In genomic region chr4:137443625-137444024, GRCm38 (mm10) we compare ENCODE assay signal across 9 mouse cellular contexts. TPM values are rescaled to one million over a fixed set of nuclear protein-coding genes. Genes with fewer than 3 reads are reported as not detected.
DNase-seq lines count a peak whose midpoint lies in the region; ATAC-seq and TF ChIP-seq lines count a peak whose summit lies in the region.
"Had no signal": no experiment of that assay in that cellular context is flagged by ENCODE, and none has a peak within 500 bp of the region (broad histone marks: within the 10 kb centered on the region; RNA-seq: fewer than 3 reads in every experiment).

No protein-coding gene starts in this region.

- peak; percentile 50 for DNase-seq in CH12.LX (ENCODE audit: extremely low read depth)
- DNase-seq in adrenal gland, adult 18-20 months (ENCODE audit: low spot score in 2 of 2) = peak; percentile 82 to 85
- peak; percentile 70 for DNase-seq in layer of hippocampus, adult 11-12 months (ENCODE audit: low spot score)
- peak; percentile 56 to 59 for DNase-seq in lung, adult 18-20 months
- peak; percentile 54 for DNase-seq in retina, postnatal 7 days (ENCODE audit: low read depth, low spot score)

- in situ Hi-C loops in CH12.LX (cut with MboI; ENCODE audit: low pct_ligation_motif_present, low pct_unique_long_range_greater_than_20kb, low sequenced_read_pairs) = loop anchor here (25.0 kb wide), 1 partner anchor 356 kb away; no protein-coding TSS in a partner anchor

- H3K4me3 ChIP-seq in CH12.LX (replicated peaks in 1 of 3; ENCODE audit: low read depth in 2 of 3, low read length in 2 of 3, poor library complexity in 1 of 3) = no peak overlapping the region
- no peak overlapping the region for H3K4me3 ChIP-seq in cortical plate, adult 2 months (ENCODE audit: insufficient read depth, low read length)
- no peak overlapping the region for H3K4me3 ChIP-seq in heart, embryonic 13.5 days

- H3K36me3 ChIP-seq in CH12.LX (replicated peaks in 1 of 2; ENCODE audit: control insufficient read depth in 1 of 2, insufficient read depth in 1 of 2, low read length in 1 of 2) = no peaks in the 10 kb centered on the region
- no peaks in the 10 kb centered on the region for H3K36me3 ChIP-seq in heart, embryonic 13.5 days

- ATAC-seq in heart, embryonic 13.5 days (ENCODE audit: extremely low read depth, insufficient number of reproducible peaks, low FRiP score, low TSS enrichment) = no peak
- ATAC-seq in activated CD4-positive, CD25-positive, alpha-beta regulatory T cell, adult 4 months = no peak

- no peak for TF ChIP-seq EP300 in CH12.LX (IDR thresholded peaks at IDR 0.05; ENCODE audit: low read length)

- H3K4me1 ChIP-seq in CH12.LX (ENCODE audit: control insufficient read depth in 1 of 2, insufficient read depth in 2 of 2) = peaks cover 13 to 32% of the 10 kb centered on the region in 2 experiments
- 0 out of 2 replicates have a peak, but pooled peaks cover 3% of the 10 kb centered on the region for H3K4me1 ChIP-seq in cortical plate, adult 2 months (ENCODE audit: control insufficient read depth, insufficient read depth, low read length)
- peaks cover 13% of the 10 kb centered on the region for H3K4me1 ChIP-seq in heart, embryonic 13.5 days

- H3K79me2 ChIP-seq in CH12.LX (replicated peaks; ENCODE audit: control insufficient read depth, extremely low read depth, insufficient read depth, poor library complexity, severe bottlenecking) = no peaks in the 10 kb centered on the region

- H3K9ac ChIP-seq in CH12.LX (ENCODE audit: insufficient read depth, low read depth) = no peak overlapping the region
- no peak overlapping the region for H3K9ac ChIP-seq in heart, embryonic 13.5 days

- H3K27me3 ChIP-seq in CH12.LX (replicated peaks) = no peaks in the 10 kb centered on the region
- no peaks in the 10 kb centered on the region for H3K27me3 ChIP-seq in heart, embryonic 13.5 days (replicated peaks)

- dilution Hi-C loops in CH12.LX (cut with MboI; ENCODE audit: extremely low pct_ligation_motif_present, extremely low pct_unique_long_range_greater_than_20kb, low sequenced_read_pairs) = no loop called here

- peak; percentile 89 to 92 for TF ChIP-seq CTCF in CH12.LX (conservative IDR thresholded peaks at IDR 0.05 in 1 of 2, IDR thresholded peaks at IDR 0.05 in 1 of 2; ENCODE audit: low read depth in 2 of 2, low read length in 2 of 2)
- peak; percentile 87 for TF ChIP-seq CTCF in cortical plate, adult 2 months (IDR thresholded peaks at IDR 0.05; ENCODE audit: extremely low read depth, insufficient read depth, low read length)

- H3K4me2 ChIP-seq in CH12.LX (ENCODE audit: insufficient read depth, low read depth, poor library complexity, severe bottlenecking) = no peak overlapping the region
- peak overlapping the region; percentile 47; the same call in 1 of the 2 replicates for H3K4me2 ChIP-seq in heart, embryonic 13.5 days

- H3K9me3 ChIP-seq in CH12.LX (replicated peaks; ENCODE audit: low read length) = no peaks in the 10 kb centered on the region
- 0 out of 2 replicates have a peak, but pooled peaks cover 4% of the 10 kb centered on the region for H3K9me3 ChIP-seq in heart, embryonic 13.5 days

- WGBS in heart, embryonic 13.5 days = 22% methylated on average over 5 of the region's 5 CpGs

- peak; percentile 92 for TF ChIP-seq RAD21 in CH12.LX (IDR thresholded peaks at IDR 0.05; ENCODE audit: low read depth, low read length)

- no peak overlapping the region for H3K27ac ChIP-seq in CH12.LX (ENCODE audit: insufficient read depth, low read depth)
- no peak overlapping the region for H3K27ac ChIP-seq in cortical plate, adult 2 months (ENCODE audit: insufficient read depth, low read length)
- H3K27ac ChIP-seq in heart, embryonic 13.5 days (replicated peaks) = no peak overlapping the region

- no peak for TF ChIP-seq POLR2A in CH12.LX (IDR thresholded peaks at IDR 0.05; ENCODE audit: low read depth, low read length)
- TF ChIP-seq POLR2A in cortical plate, adult 2 months (IDR thresholded peaks at IDR 0.05; ENCODE audit: extremely low read depth, insufficient read depth, low read length) = no peak

TF ChIP-seq in CH12.LX, 34 proteins besides CTCF, POLR2A, EP300 and RAD21:
- no peak for TF ChIP-seq NRF1 (IDR thresholded peaks at IDR 0.05; ENCODE audit: low read depth, low read length)
- TF ChIP-seq CHD1 (IDR thresholded peaks at IDR 0.05; ENCODE audit: low read depth, low read length) = no peak
- no peak for TF ChIP-seq JUN (IDR thresholded peaks at IDR 0.05; ENCODE audit: insufficient read depth, low read depth, low read length)
- TF ChIP-seq MAFK (IDR thresholded peaks at IDR 0.05; ENCODE audit: insufficient replicate concordance, low read length) = no peak
- peak; percentile 83 for TF ChIP-seq ZC3H11A (IDR thresholded peaks at IDR 0.05; ENCODE audit: low read depth, low read length)
- TF ChIP-seq IRF4 (IDR thresholded peaks at IDR 0.05; ENCODE audit: low read depth, low read length) = no peak
- peak; percentile 91 for TF ChIP-seq SMC3 (IDR thresholded peaks at IDR 0.05; ENCODE audit: low read depth, low read length)
- no peak for TF ChIP-seq MXI1 (IDR thresholded peaks at IDR 0.05; ENCODE audit: low read depth, low read length)
- no peak for TF ChIP-seq UBTF (IDR thresholded peaks at IDR 0.05; ENCODE audit: low read depth, low read length)
- TF ChIP-seq POLR2AphosphoS2 (IDR thresholded peaks at IDR 0.05; ENCODE audit: low read depth, low read length) = no peak
- no peak for TF ChIP-seq TCF12 (IDR thresholded peaks at IDR 0.05; ENCODE audit: low read depth, low read length)
- no peak for TF ChIP-seq ZNF384 (IDR thresholded peaks at IDR 0.05; ENCODE audit: low read depth, low read length)
- TF ChIP-seq RCOR1 (conservative IDR thresholded peaks at IDR 0.05; ENCODE audit: low read depth, low read length) = no peak
- no peak for TF ChIP-seq MEF2A (IDR thresholded peaks at IDR 0.05; ENCODE audit: borderline replicate concordance, low read depth, low read length)

RNA-seq across cellular contexts. Expression of gene 1700013G24Rik, which starts 9.5 kb away (rescaled TPM):
- total RNA-seq in CH12.LX (2012; rRNA removed) = not detected in 2 replicates
- total RNA-seq in CH12.LX (2014; rRNA removed) = not detected in 2 replicates
- polyA plus RNA-seq in CH12.LX (2012; ENCODE audit: insufficient read length, low read depth) = not detected in 2 replicates
- not detected for total RNA-seq in adrenal gland, adult 18-20 months (2021)
- not detected in 2 replicates for polyA plus RNA-seq in cortical plate, adult 2 months (2012; rRNA removed)
- polyA plus RNA-seq in heart, embryonic 13.5 days (2015; fragmentation: Nextera tagmentation; extraction: Ambion mirVana) = not detected in 2 replicates
- polyA plus RNA-seq in activated CD4-positive, CD25-positive, alpha-beta regulatory T cell, adult 4 months (2017; shearing (Covaris generic)) = not detected
- polyA plus RNA-seq: large intestine, adult 2 months had no signal

RNA-seq across cellular contexts. Expression of gene Cela3b, which starts 13.3 kb away (rescaled TPM):
- total RNA-seq in CH12.LX (2012; rRNA removed) (not detected in 2 replicates), CH12.LX (2014; rRNA removed) (not detected in 2 replicates)
- polyA plus RNA-seq in CH12.LX (2012; ENCODE audit: insufficient read length, low read depth) = not detected in 2 replicates
- not detected for total RNA-seq in adrenal gland, adult 18-20 months (2021)
- polyA plus RNA-seq in cortical plate, adult 2 months (2012; rRNA removed) = not detected in 2 replicates
- polyA plus RNA-seq in heart, embryonic 13.5 days (2015; fragmentation: Nextera tagmentation; extraction: Ambion mirVana) = 0.22 TPM in 1 of 2 replicates, not detected in the other
- not detected for polyA plus RNA-seq in activated CD4-positive, CD25-positive, alpha-beta regulatory T cell, adult 4 months (2017; shearing (Covaris generic))

RNA-seq across cellular contexts. Expression of gene Hspg2, which starts 24.9 kb away (rescaled TPM):
- total RNA-seq in CH12.LX (2012; rRNA removed) (3.1 and 5.5 TPM in 2 replicates), CH12.LX (2014; rRNA removed) (0.82 and 1.3 TPM in 2 replicates)
- polyA plus RNA-seq in CH12.LX (2012; ENCODE audit: insufficient read length, low read depth) = 10.7 and 14.0 TPM in 2 replicates
- 100 to 1,000 TPM in 1 of 2 experiments, 10 to 100 TPM in 1; 79.7 to 122 TPM for total RNA-seq in adrenal gland, adult 18-20 months (2021)
- polyA plus RNA-seq in cortical plate, adult 2 months (2012; rRNA removed) = 1.9 and 2.6 TPM in 2 replicates
- 48.9 and 50.0 TPM in 2 replicates for polyA plus RNA-seq in heart, embryonic 13.5 days (2015; fragmentation: Nextera tagmentation; extraction: Ambion mirVana)
- not detected for polyA plus RNA-seq in activated CD4-positive, CD25-positive, alpha-beta regulatory T cell, adult 4 months (2017; shearing (Covaris generic))

RNA-seq across cellular contexts. Expression of gene Cela3a, which starts 34.0 kb away (rescaled TPM):
- total RNA-seq in CH12.LX (2012; rRNA removed) (not detected in 2 replicates), CH12.LX (2014; rRNA removed) (not detected in 2 replicates)
- polyA plus RNA-seq in CH12.LX (2012; ENCODE audit: insufficient read length, low read depth) = not detected in 2 replicates
- not detected for total RNA-seq in adrenal gland, adult 18-20 months (2021)
- polyA plus RNA-seq in cortical plate, adult 2 months (2012; rRNA removed) = not detected in 2 replicates
- polyA plus RNA-seq in heart, embryonic 13.5 days (2015; fragmentation: Nextera tagmentation; extraction: Ambion mirVana) = not detected in 2 replicates
- not detected for polyA plus RNA-seq in activated CD4-positive, CD25-positive, alpha-beta regulatory T cell, adult 4 months (2017; shearing (Covaris generic))
- polyA plus RNA-seq: large intestine, adult 2 months had no signal
